Mouse (Mus musculus) lung, adult 2 months (tissue): ENCODE measurements at regions not wholly inside any gene's neighbourhood (a gene's known extent, or its start where the extent isn't known, plus 50 kb on each side); places are given as distances from the start of the nearest gene placed in this dataset.

ENCODE experiments used
- CTCF ChIP-seq: fragments of 200-500 bp; IDR thresholded peaks from 2 replicates; pipeline ENCODE4 v1.5.1; 2011; ENCODE audit warnings: mild to moderate bottlenecking, low read length, control low read depth; ENCODE audit not compliant: insufficient read depth
- POLR2A ChIP-seq: fragments of 200-500 bp; IDR thresholded peaks from 2 replicates; pipeline ENCODE4 v1.6.1; 2011; ENCODE audit warnings: low read depth, mild to moderate bottlenecking, control low read depth, low read length, borderline replicate concordance; ENCODE audit errors: extremely low read depth

GRCm38 (mm10) chr6:52415341-52415946, 102.1 kb downstream of the Evx1 start:
- TF ChIP-seq CTCF (no peak), POLR2A (no peak)
